Mouse (Mus musculus) thymus, postnatal 10 days (tissue): ENCODE results near the gene Armh4.

ENCODE experiments used
- DNase-seq, 2 experiments: peaks; one replicate each; pipeline ENCODE4 v3.0.0; 2021; ENCODE audit warnings: low spot score in 2 of 2

Gene Armh4

DNA sequence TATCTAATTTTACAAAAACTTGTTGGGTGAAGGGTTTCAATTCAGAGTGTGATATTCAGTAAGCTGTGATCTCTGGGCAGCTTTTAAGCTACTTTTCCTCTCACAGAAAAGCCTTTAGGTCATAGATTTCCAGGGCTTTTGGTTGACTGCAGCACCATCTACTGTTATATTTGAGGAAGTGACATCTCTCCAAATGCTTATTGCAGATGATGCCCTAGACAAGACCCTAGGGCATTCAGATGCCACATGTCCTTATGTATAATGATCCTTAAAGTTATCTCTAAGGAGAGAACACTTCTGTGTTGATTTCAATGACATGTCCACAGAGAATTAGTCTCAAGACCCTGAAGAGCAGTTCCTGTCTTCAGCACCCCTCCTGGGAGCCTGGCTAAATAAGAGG, 49.2 kb downstream of the Armh4 start:
- DNase-seq = no peak

DNA sequence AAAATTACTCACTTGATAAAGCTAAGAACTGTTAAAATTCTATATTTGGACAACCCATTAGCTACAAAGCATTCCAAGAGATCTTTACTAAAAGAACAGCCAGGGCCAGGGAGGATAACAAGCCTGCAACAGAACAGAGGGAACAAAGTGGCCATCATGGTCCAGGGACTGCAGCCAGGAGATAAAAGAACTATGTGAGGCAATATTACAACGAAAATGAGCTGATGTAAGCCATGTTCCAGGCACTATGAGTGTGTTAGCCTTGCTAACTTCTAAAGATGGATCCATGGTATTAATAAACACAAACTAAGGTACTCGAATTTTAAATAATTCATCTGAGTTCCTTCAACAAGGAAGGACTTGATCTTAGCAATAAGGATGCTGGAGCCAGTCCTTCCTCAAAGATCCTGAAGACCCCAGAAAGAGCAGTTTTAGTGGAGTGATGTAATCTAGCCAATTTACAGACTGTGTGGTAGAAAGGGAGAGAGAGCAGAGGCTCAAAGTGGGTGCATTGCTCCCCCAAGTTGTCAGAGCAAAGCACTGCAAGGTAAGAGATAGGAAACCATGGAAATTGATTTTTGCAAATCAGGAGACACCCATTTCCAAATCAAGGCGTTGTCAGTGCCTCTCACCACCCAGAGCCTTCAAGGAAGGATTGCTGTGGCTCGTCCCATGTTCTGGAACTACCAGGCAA, 59.7 kb downstream of the Armh4 start:
- DNase-seq = no peak

DNA sequence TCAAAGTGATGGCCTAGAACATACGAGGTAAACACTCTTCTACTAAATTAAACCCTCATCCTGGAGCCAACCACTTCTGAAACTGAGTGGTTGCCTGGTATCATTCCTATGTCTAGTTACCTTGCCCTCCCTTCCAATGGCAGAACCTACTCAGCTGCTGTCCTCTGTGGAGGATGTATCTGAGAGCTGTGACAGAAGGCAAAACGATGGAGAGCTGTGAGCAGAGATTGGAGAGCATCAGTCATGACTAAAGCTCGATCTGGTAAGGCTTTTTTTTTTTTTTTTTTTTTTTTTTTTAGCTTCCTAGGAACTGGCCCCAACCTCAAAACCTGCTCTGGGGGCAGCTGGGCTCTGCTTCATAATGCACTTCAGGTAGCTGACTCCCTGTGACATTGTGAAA, 60.4 kb downstream of the Armh4 start:
- no peak for DNase-seq

DNA sequence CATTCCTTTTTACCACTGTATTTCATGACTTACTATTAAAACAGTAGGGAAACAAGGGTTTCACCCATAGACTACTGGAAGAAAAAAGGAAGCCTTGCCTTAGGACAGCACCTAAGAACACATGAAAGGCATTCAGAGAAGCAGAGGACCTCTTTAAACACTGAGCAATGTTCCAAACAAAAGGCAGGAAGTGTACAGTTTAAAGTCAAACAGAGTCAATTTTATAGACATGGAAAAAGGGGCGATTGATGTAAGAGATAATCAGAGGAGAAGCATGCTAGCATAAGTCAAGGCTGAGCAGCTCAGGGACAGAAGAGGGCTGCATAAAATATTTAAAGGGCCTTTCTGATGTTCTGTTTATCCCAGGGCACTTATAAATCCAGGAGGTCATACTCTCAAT, 61.9 kb downstream of the Armh4 start:
- DNase-seq = no peak

DNA sequence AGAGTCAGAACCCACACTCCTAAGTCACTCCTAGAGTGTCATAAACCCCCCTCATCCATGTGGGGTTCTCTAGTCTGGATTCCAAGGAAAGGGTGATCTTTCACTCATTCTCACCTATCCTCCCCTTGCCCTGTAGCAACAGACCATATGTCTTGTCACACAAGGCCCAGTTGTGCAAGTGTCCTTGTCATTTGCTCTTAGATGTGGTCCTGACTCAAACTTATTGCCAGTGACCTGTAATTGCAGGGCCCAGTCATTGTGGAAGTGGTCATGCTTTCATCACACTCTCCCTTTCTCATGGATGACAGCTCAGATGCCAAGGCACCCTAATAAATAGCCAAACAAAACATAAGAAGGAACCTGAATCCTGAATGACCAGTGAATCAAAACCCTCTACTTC, 63.5 kb downstream of the Armh4 start:
- no peak for DNase-seq

DNA sequence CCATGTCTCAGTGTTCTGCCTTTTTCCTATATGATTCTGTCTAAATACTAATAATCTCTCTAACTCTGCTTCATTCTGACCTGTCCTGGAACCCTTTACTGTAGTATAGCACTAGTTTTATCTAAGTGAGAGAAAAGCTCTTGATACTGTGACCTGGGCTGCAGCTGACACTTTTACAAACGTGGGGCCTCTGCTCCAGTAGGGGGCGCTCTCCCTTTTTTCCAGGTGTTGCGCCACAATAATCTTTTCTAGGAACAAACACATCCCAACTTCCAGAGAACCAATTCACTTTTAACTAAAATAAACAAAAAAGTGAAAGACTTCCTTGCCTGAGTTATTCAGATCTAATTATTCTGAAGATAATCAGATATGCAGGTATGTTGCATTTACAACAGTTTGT, 72.2 kb downstream of the Armh4 start:
- DNase-seq = no peak

DNA sequence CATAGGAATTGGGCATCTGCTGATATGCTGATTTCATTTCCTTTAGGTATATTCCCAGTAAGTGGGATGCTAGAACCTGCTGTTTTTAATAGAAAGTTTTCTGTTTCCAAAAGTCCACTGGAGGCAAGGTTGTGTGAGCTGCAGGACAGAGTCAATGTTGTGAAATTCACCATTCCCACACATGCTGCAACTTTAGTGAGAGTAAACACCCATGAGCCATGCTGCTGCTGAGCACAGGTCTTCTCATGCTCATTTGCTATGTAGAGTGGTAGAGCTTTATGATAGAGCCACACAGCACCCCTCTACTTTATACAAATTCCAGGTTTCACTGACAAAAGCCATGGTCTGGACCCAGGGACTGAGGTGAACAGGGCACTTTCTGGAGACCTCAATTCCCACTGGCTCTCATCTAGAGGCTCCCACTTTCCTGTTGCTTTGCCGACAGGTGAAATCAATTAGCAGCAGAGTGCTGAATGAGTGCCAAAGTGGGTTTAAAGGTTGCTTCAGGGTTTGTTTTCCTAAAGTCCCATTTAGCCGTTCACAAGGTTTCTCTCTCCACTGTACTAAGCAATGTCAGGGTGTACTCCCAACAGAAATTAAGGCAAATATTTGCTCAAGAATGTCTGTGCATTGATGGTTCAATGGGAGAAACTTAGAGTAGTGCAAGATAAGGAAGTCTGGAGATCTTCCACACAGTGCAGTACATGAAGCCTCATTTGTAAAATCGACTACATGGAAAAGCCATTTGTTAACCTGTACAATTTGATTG, 79.6 kb downstream of the Armh4 start:
- DNase-seq = no peak

DNA sequence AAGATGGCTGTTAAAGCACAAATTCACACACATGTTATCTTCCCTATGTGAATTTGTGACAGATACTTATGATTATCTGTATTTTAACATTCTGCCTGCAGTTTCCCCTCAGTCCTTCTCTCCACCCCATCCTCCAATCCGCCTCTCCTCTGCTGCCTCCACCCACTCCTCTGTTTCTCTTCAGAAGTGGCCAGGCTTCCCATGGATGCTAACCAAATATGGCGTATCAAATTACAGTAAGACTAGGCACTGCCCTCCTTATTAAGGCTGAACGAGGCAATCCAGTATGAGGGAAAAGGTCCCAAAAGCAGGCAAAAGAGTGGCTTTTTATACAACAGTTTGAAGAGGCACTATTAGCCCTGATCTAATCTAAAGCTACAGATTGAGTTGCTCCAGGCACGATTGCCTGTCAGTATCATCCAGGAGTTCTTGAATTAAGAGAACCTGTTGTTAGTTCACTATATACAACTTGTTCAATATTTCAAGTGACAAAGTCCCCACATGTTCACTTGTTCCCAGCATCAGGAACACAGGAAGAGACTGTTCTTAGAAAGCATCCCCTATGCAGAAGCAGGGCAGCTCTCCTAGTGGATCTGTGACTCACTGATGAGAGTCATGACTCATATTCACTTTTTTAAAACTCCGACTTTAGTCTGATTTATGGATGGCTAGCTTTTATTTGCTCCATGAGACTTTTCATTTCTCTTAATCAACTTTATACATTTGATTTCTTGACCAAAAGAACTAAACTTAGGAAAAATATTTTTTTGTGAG, 103.5 kb downstream of the Armh4 start:
- DNase-seq = no peak

DNA sequence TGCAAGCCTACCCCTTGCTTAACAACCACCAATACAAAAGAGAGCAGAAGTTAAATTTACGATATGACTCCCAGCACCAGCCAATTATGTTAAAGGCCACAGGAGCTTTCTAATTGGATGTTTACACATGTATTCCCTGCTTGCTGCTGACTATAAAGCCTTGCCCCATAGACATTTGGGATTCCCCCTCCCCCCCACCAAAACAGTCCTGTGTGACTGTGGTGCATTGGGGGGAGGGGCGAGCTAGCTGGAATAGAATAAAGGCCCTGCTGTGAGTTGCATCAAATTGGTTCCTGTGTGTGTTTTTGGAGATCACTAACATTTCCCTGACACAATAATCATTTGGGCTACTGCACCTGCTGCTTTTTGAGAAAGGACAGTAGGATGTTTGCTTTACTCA, 106.6 kb downstream of the Armh4 start:
- DNase-seq = no peak

DNA sequence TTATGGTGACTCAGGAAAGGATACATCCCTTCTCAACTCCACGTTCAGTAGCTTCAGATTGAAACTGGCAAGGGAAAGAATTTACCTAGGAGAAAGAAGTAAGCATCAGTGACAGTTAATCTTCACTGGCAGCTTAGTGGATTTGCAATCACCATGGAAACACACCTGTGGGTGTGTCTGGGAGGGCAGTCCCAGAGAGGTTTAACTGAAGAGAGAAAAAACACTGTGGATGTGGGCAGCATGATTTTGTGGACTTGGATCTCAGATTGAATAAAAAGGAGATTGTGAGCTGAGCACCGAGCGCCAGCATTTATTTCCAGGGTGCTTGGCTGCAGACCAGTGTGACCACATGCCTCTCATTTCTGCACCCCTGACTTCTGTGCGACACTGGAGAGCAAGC, 122.7 kb downstream of the Armh4 start:
- DNase-seq = no peak

DNA sequence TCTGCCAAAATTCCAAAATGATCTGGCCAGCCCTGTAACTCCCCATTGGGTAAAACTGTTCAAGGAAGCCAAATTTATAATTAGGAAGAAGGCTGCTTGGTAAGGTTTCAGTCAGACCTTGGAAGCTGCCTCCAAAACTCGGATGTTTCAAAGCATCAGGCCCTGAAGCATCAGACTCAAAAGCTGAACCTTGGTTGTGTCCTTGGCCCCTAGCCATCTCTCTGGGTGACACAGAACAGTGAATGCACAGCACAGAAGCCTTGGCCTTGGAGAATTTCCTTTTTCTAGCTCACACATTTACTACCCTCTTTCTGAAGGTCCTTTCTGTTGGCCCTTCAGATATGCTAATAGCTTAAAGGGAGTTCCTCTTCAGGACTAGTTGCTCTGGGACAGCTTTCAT, 134.0 kb downstream of the Armh4 start:
- DNase-seq = no peak

DNA sequence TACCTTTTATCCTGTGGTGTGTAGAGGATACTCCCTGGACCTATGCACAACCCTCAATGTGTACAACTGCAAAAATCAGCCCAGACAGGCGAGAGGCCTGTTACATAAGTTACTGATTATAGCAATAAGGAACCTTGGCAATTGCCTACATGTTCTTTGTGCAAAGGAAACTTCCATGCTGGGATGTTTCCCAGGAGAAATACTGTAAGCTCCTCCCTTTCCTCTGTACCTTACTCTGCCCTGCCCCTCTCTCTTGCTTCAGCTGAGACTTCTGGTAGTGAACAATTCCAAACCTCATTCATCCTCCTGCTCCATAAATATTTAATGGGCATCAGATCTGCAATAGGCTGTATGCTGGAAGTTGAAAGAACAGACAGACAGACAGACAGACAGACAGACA, 145.8 kb downstream of the Armh4 start:
- DNase-seq = no peak

DNA sequence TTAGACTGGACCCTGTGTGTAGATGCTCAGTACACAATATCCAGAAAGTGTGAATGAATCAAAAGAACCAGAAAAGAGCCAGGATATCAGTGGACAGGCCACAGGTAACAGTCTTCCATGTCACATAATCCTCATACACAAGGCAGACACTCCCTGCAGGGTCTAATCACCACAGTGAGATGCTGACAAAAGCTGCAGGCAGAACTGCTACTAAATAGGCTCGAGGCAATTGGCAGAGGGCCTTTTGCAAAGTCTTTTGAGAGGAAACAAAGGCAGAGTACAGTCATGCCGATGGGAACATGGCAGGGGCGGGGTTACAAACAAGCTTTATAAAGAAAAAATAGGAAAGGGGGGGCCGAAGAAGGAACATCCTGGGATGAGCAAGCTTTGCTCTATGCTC, 157.1 kb downstream of the Armh4 start:
- no peak for DNase-seq
